Mouse (Mus musculus): ENCODE results near the gene Fnip2.

Fnip2 gene

GRCm38 (mm10) chr3:79527921-79528320 is 39.7 kb downstream of the Fnip2 start:
- no peak for DNase-seq

GRCm38 (mm10) chr3:79527521-79527920 is 40.1 kb downstream of the Fnip2 start:
- DNase-seq: no peak

- no peak for DNase-seq
Observed at GRCm38 (mm10) chr3:79523349-79523748, 44.2 kb downstream of the Fnip2 start.

GRCm38 (mm10) chr3:79519862-79520261 is 47.7 kb downstream of the Fnip2 start:
- no peak for DNase-seq

- DNase-seq: no peak
Observed at GRCm38 (mm10) chr3:79518761-79519527, 48.7 kb downstream of the Fnip2 start.

GRCm38 (mm10) chr3:79517884-79518591 is 49.6 kb downstream of the Fnip2 start:
- no peak for DNase-seq

GRCm38 (mm10) chr3:79516958-79517357 is 50.6 kb downstream of the Fnip2 start:
- no peak for DNase-seq

GRCm38 (mm10) chr3:79516099-79516920 is 51.3 kb downstream of the Fnip2 start:
- DNase-seq: no peak

- no peak for DNase-seq
Observed at GRCm38 (mm10) chr3:79514304-79514703, 53.3 kb downstream of the Fnip2 start.

- DNase-seq: no peak
Observed at GRCm38 (mm10) chr3:79501166-79501728, 66.3 kb downstream of the Fnip2 start.

- DNase-seq: no peak
Observed at GRCm38 (mm10) chr3:79500279-79500678, 67.3 kb downstream of the Fnip2 start.

GRCm38 (mm10) chr3:79496668-79497067 is 70.9 kb downstream of the Fnip2 start:
- no peak for DNase-seq

- DNase-seq: no peak
Observed at GRCm38 (mm10) chr3:79495151-79495550, 72.4 kb downstream of the Fnip2 start.

- DNase-seq: no peak
Observed at GRCm38 (mm10) chr3:79494028-79494427, 73.6 kb downstream of the Fnip2 start.

GRCm38 (mm10) chr3:79493064-79493463 is 74.5 kb downstream of the Fnip2 start:
- no peak for DNase-seq

GRCm38 (mm10) chr3:79491614-79492013 is 76.0 kb downstream of the Fnip2 start:
- no peak for DNase-seq

- no peak for DNase-seq
Observed at GRCm38 (mm10) chr3:79490102-79490501, 77.5 kb downstream of the Fnip2 start.

- no peak for DNase-seq
Observed at GRCm38 (mm10) chr3:79488025-79488424, 79.6 kb downstream of the Fnip2 start.

- no peak for DNase-seq
Observed at GRCm38 (mm10) chr3:79484286-79485063, 83.1 kb downstream of the Fnip2 start.

- DNase-seq: no peak
Observed at GRCm38 (mm10) chr3:79478880-79479279, 88.7 kb downstream of the Fnip2 start.

- DNase-seq: no peak
Observed at GRCm38 (mm10) chr3:79478400-79478799, 89.2 kb downstream of the Fnip2 start.

GRCm38 (mm10) chr3:79475980-79476379 is 91.6 kb downstream of the Fnip2 start:
- no peak for DNase-seq

Measured in thymus, adult 18-20 months (tissue).